Mouse (Mus musculus): Measurements from ENCODE around the gene Asic2. TPM values are rescaled to one million over a fixed set of nuclear protein-coding genes. Genes with fewer than 3 reads are reported as not detected.

Gene Asic2
- total RNA-seq, 1 experiment from 2014 or later = 1.7 TPM

DNA sequence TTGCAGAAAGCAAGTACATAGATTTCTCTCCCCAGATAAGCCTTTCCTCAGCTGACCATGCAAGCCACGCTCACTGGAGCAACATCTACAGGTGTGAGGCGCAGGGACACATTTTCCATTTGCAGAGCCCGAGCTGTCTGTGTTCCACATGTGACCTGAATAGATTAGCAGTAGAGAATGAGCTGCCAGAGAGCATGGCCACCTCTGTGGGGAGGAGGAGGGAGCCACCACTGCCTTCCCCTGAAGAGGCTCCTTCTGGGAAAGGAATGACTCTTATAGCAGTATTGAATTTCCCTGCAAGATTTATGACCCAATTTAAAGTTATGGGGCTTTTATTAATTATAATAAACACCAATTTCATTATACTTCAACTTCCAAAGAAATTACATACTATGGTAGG lies 230.5 kb downstream of the Asic2 start:
- peak; percentile 5 for DNase-seq

DNA sequence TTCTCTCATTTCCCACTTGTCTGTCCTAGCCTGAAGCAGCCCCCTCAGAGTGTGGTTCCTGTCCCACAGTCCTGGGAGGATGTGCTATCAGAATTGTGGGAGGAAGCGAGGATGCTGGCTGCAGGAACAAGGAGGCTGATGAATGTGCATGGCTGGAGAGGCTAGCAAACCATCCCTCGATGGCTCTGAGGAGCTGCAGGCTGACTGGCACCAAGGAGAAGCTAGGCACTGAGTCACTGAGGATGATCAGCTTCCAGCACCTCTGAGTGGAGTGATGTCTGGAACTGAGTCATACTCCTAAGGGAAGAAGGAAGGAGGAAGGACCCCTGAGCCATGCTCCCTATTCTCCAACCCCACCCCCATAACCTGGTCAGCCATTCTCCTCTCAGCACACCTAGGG lies 246.2 kb downstream of the Asic2 start:
- no peak for DNase-seq

DNA sequence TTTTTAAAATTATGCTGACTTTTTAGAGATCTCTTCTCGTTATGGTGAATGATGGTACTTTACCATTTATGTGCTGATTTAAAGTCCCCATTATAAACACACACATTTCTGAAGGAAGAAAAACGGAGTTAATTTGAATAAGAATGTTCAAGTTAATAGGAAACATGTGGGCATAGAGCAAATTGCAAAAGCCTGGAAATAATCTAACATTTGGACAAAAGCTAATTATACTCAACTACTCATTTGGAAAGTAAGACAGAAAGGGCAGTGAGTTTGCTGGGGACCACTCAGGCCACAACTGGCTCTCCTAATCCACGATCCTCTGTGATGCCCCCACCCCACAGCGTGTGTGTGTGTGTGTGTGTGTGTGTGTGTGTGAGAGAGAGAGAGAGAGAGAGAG lies 253.5 kb downstream of the Asic2 start:
- no peak for DNase-seq

DNA sequence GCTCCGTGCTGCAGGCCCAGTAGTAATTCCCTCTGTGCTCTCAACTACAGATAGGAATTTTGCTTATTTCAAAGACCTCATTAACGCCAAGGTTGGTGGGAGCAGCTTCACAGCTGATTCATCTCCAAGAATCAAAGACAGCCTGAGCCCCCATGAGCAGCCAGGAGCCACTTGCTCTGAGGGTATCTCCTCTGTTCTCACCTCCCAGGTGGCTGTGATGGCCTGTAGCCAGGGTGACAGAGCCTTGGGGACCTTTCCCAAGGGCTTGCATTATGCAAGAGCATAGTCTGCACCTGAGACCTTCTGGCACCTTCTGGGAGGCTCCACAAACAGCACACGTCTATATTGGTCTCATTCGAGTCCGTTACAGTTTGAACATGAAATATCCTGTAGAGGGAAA lies 261.3 kb downstream of the Asic2 start:
- DNase-seq = no peak

GRCm38 (mm10) chr11:81698008-81698407 lies 270.2 kb downstream of the Asic2 start:
- DNase-seq = peak; percentile 25

DNA sequence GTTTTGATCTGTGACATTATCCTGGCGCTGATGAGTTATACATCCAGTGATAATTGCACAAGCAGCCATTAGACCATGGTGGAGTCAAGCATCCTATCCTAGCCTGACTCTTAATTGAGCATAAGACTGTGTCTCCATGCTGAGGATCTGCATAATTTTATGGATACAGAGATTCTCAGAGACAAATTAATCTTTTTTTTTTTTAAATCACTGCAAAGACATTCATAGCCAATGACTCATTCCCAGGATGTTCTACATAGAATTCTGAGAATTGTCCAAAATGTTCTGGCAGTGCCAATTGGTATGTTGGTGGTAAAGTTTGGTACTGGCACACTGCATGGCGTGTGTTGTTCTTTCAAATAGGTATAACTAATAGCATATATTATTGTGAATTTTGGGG lies 272.8 kb downstream of the Asic2 start:
- DNase-seq = no peak

DNA sequence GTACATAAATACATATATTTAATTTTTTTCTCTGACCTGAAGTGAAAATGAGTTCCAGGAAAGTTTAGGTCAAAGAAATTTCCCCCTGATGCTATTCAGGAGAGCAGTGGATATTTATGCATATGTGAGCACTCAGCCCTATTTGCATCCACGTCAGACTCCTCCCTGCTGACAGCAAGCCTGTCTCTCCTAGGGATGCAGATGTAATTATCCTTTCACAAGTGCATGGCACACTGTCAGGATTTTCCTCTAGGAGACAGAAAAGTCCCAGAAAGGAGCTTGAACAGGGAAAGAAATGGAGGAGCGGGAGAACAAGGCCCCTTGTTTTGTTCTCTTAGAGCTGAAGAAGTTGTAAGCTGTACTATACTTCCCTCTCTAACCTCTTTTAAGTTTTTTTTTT lies 287.7 kb downstream of the Asic2 start:
- no peak for DNase-seq

- no peak for DNase-seq
These were observed 296.5 kb downstream of the Asic2 start for GRCm38 (mm10) chr11:81671724-81672123.

GRCm38 (mm10) chr11:81670436-81670835 lies 297.8 kb downstream of the Asic2 start:
- DNase-seq = no peak

DNA sequence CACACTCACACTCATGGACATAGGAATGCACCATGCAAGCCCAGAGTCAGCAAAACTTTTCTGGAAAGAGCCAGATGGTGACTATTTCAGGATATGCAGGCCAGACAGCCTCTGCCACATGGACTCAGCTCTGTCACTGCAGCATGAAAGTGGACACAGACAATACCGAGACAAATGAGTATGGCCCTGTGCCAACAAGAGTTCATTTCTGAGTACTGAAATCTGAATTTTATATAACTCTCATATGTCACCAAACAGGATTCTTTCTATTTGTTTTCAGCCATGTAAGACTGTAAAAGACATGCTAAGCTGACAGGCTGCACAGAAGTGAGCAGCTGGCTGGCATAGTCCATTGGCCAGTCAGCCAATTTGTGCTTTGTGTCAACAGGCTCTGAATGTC lies 309.4 kb downstream of the Asic2 start:
- DNase-seq = peak; percentile 17

- no peak for DNase-seq
These were observed 311.1 kb downstream of the Asic2 start for GRCm38 (mm10) chr11:81657121-81657520.

DNA sequence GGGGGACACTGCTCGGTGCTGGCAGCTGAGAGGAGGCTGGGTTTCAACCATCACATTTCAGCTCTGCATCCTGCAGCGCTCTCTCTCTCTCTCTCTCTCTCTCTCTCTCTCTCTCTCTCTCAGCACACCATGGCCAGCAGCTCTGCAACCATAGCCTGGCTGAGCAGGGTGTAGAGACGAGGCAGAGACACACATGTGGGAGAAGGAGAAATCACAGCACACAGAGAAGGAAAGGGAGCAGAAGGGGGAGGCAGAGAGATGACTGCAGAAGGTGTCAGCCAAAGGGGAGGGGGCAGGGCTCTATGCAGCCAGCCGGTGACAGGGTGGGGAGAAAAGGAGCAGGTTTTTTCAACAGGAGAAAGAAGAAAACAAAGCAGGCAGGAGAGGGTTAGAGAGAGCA lies 320.4 kb downstream of the Asic2 start:
- DNase-seq = no peak

GRCm38 (mm10) chr11:81645549-81645948 lies 322.7 kb downstream of the Asic2 start:
- no peak for DNase-seq

- DNase-seq = no peak
These were observed 331.9 kb downstream of the Asic2 start for GRCm38 (mm10) chr11:81636356-81636755.

DNA sequence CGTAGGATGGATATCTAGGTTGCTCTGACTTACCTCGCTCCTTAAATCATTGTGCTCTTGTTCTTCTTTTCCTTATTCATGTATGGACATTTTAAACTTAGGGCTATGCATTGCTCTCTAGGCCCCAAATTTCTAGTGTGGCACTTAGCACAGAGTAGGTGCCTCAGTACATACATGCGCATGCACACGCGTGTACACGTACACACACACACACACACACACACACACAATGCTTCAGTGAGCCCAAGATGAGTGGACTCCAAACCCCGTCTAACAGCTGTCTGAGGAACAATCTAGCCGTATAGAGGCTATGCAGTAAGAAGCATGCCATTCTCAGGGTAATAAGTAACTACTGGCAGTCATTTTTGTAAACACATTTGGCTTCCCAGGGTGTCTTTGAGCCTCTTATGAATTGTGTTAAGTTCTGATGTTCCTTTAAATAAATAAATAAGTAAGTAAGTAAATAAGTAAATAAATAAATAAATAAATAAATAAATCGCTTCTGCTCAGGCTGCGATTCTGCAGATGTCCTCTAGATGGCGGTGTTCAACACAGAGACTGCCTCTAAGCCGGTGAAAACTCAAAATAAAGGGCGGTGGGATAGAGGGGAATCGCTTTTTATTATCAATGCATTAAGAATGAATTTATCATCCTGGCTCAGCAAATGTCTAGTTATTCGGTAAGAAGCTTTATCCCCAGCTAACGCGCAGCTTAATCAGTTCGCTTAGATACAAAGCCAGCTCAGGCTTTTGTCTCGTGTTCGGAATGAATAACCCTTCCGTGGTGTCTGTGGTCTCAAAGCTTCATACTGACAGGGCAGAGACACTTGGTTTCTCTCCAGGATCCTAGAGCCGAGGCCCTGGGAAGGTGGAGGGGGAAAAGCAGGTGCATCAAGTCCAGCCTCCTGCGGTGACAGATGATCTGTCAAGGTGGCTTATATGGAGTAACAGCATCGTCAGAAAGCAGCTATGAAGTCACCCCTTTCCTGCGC lies 333.6 kb downstream of the Asic2 start:
- DNase-seq = peak; percentile 48

DNA sequence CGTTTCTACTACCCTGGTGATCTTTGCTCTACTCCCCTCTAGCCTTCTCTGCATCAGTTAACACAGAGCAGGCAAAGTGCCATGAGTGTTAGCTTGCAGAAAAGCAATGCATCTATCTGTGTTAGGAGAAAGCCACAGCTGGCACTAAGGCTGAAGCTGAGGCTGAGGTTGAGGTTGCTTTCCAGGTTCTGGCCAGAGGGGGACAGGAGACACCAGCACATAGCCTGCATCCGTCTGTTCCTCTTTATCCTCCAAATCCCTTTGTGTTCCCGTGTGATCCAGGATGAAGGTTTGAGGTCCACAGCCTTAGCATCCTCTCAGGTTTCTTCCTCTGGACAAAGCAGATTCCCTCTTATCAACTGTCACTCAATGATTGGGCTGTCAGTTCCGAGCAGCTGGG lies 343.1 kb downstream of the Asic2 start:
- DNase-seq = no peak

- no peak for DNase-seq
These were observed 347.7 kb downstream of the Asic2 start for GRCm38 (mm10) chr11:81620516-81620915.

DNA sequence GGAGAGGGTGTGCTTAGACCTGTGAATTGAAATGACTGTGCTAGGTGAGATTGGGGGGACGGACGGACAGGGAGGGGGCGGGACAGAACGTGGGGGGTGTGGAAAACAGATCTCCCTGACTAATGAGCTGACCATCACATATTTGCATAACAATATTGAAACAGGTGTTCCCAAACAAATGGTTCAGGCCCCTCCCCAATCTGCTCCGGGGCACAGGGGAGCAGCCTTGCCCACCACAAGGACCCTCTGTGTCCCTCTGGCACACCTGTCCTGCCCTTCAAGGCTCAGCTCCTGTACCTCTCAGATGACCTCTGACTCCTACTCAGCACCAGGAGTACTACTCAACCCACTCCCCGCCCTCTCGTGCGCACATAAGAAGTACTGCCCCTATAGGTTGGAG lies 351.8 kb downstream of the Asic2 start:
- no peak for DNase-seq

- no peak for DNase-seq
These were observed 354.2 kb downstream of the Asic2 start for GRCm38 (mm10) chr11:81613869-81614620.

DNA sequence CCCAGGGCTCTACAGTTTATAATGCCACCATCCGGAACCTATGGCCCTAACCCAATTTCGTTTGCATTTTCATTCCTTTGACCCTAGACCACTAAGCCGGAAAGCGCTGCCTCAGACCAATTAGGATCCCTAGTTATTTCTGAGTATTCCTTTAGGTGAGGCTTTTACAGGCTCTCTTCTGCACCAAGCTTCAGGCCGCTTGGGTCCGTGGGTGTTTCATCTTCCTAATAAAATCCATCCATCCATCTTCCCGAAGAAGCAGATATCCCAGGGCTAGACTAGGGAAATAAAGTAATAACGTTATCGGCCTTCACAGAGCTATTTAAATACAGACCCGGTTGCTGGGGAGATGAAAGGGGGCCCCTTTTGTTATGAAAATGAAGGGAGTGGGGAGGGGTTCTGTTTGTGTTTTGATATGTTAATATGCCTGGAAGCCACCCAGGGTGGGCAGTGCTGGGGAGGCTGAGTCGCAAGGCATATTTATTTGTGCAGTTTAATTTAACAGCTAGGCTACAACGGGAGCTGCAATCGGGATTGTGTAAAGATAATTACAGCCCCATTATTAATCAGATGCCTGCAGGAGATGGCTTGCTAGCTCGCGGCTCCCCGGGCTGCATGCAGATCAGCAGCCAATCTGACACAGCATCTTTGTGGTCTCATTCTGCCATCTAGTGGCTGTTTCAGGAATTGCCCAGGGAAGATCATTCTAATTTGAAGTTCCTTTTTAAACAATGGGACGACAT lies 355.3 kb downstream of the Asic2 start:
- DNase-seq = peak; percentile 86

GRCm38 (mm10) chr11:81611948-81612797 lies 356.1 kb downstream of the Asic2 start:
- DNase-seq = no peak

- DNase-seq = no peak
These were observed 357.8 kb downstream of the Asic2 start for GRCm38 (mm10) chr11:81610506-81610905.
